Mouse (Mus musculus) hematopoietic stem cell, adult 5-6 weeks (primary cell): ENCODE results near the gene Prcc. TPM values are rescaled to one million over a fixed set of nuclear protein-coding genes. Genes with fewer than 3 reads are reported as not detected.
"Not testable (repeated sequence)": the region's sequence is repeated elsewhere in the genome, so short reads cannot be mapped to it uniquely, and the experiment has no call there.

Experiments
- ATAC-seq, 2 experiments: fragments of 125-278 bp in 1 of 2; replicated peaks in 1 of 2; 2 replicates each; pipeline ENCODE4 v1.8.0; 2016 to 2017; ENCODE audit warnings: inconsistent platforms in 2 of 2, mild to moderate bottlenecking in 2 of 2, moderate number of reproducible peaks in 2 of 2, low read depth in 1 of 2, moderate TSS enrichment in 1 of 2; ENCODE audit not compliant: low FRiP score in 2 of 2, poor library complexity in 2 of 2, severe bottlenecking in 2 of 2, insufficient read depth in 1 of 2, low TSS enrichment in 1 of 2
- total RNA-seq: library from RNA; stranded (forward); fragments of 172-1452, 232-1000 nt; gene quantifications from 2 replicates; pipeline ENCODE4 v1.2.3, GENCODE M21; 2017

The Prcc gene
- total RNA-seq, 1 experiment from 2014 or later, result 35.7 TPM

DNA sequence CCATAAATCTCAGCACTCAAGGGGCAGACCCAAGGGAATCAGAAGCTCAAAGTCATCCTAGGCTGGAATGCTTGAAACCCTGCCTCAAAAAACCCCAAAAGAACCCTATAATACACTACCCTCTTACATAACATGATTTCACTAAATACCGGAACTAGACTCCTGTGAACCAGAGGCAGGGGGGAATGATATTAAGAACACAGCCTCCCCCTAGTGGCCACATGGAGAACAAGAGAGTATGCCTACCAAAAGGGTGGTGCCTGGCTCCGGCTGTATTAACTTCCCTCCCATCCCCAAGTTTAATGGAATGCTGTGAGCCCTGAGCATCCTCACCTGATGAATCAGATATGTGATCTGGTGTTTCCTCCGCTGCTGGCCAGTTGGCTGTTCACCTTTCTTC lies 25.6 kb downstream of the Prcc start:
- ATAC-seq, result peak; percentile 87 to 93; a peak in 3 of 4 replicates

DNA sequence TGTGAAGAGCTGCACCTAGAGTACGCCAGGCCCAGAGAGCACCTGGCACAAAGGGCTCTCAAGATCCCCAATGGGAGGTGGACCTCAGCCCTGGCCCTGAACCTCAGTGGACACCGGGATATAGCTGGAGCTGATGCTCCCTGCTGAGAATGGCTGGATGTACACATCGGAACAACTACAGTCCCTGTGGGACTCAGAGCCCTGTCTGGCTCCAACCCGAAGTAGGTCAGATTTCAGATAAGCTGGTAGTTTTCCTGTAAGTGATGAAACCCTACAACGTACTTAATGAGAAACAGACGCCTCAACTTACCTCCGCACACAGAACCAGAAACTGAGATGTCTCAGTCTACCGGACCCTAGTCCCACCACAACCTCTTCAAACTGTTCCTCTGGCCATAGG lies 27.7 kb downstream of the Prcc start:
- no peak for ATAC-seq

GRCm38 (mm10) chr3:87855936-87856335 lies 29.5 kb downstream of the Prcc start:
- no peak for ATAC-seq

DNA sequence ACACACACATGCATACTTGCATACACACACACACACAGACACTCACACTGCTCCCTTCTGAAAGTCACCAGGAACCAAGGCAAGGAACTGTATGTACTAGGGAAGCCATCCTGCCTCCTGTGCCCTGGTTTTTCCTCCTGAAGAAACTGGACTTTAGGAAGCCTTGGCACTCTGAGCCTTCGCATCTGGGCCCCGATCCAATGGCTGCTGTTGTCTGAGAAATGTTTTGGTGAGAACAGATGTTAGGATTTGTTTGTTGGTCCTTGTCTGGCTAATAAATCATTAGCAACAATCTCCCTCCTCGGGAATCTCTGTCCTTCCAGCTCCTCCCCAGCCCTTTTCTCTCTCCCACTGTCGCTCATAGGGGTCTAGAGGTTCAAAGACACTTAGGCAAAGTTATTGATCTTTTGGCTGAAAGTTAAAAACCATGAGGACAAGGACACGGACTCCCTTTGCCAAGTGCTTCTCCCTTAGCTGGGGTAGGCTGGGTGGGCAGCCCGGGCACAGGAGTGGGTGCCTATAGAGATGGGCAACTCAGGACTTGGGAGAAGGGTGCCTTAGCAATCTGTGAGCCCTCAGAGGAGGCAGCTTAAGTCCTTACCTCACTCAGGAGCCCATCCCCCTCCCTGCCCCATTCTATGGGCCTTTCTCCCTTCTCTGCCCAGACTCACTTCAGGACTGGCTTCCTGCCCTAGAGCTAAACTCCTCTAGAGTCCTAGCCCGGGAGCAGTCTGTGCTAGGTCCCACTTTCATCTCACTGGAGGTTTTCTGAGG lies 30.4 kb downstream of the Prcc start:
- ATAC-seq, result no peak

DNA sequence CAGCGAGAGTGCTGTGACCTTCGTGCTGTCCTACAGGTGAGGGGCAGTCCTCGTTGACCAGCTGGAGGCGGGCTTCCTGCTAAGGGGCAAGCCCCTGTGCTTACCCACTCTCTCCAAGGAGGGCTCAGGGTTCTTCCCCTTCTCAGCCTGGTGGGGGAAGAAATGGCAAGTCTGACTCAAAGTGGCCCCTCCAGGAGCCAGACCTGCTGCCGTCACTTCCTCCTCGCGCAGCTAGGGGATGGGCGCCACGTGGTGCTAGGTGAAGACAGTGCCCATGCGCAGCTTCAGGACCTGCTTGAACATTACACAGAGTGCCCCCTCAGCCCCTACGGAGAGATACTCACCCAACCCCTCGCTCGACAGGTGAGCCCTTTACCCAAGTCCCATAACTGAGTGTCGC lies 36.3 kb downstream of the Prcc start:
- 0 out of 4 replicates have a peak, but pooled peaks of 1 of the 2 experiments have one; percentile 20 for ATAC-seq

DNA sequence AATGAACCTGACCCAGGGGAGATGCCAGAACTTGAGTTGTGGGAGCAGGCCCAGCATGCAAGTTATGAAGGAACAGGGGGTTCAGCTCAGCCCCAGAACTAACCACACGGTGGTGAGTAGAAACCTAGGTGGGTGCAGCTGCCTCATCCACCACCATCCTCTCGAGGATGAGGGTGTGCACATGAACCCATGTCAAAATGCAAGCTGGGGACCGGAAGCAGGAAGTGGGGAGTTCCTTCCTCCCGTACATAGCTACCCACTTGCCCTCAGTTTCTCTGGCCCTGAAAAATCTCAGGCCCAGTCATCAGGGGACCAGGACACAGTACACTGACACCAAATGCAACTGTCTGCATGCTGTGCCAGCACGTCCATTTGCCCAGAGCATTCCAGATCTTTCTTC lies 37.7 kb downstream of the Prcc start:
- no peak; a peak in 1 of 4 replicates for ATAC-seq

GRCm38 (mm10) chr3:87846650-87847110 lies 38.7 kb downstream of the Prcc start, which contains the start of gene Sh2d2a:
Gene Sh2d2a (plus strand): TSS chr3:87846755.
- no peak for ATAC-seq

GRCm38 (mm10) chr3:87846186-87846585 lies 39.2 kb downstream of the Prcc start:
- no peak for ATAC-seq

DNA sequence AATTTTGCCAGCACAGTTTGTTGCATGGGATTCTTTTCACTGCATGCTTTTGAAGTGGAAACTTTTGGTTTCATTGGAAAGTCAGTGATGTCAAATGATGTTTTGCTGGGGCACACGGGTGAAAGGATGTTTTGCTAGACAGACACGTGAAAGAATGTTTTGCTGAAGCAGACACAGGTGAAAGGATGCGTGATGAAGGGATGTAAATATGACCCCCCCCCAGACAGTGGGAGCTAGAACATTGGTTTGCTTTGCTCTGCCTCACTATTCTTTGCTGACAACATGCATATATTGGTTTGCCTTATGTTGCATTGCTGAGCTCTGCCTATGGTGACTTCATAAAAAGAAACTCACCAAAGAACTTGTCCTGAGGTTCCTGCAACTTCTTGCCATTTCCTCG lies 40.4 kb downstream of the Prcc start:
- ATAC-seq, result no peak

DNA sequence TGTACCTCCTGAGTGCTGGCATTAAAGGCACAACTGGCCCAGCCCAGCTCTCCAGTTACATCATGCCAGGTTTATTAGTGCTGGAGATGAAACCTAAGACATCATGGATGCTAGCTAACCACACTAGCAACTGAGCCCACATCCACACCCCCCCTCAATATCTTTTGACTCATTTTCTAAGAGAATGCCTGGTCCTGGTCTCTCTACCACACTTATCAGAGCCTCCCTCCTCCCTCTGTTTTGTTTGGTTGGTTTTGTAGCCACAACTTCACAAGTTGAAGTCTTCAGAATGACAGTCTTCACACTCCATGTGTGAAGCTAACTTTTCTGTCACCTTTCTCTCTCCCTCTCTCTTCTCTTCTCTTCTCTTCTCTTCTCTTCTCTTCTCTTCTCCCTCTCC lies 44.5 kb downstream of the Prcc start:
- ATAC-seq, result no peak

- ATAC-seq, result peak; percentile 67 to 86
Measured at GRCm38 (mm10) chr3:87838622-87839021, 46.8 kb downstream of the Prcc start.

DNA sequence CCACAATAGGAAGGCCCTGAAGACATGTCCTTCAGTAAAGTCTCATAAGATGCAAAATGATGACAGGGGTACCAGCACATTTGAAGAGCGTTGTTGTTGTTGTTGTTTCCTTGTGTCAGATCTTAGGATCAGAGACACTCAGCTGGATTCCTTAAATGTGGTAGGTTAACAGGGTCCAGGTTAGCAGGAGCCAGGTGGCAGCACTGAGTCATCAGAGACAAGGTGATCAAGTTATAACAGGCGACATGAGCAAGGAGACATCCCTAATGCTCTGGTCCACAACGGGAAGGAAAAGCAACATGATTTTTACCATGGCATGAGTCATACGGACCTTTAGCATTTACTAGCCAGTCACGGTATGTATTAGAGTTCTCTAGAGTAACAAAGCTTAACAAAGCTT lies 51.9 kb downstream of the Prcc start:
- ATAC-seq, result no peak

- no peak for ATAC-seq
Measured at GRCm38 (mm10) chr3:87832109-87832859, 53.1 kb downstream of the Prcc start.

DNA sequence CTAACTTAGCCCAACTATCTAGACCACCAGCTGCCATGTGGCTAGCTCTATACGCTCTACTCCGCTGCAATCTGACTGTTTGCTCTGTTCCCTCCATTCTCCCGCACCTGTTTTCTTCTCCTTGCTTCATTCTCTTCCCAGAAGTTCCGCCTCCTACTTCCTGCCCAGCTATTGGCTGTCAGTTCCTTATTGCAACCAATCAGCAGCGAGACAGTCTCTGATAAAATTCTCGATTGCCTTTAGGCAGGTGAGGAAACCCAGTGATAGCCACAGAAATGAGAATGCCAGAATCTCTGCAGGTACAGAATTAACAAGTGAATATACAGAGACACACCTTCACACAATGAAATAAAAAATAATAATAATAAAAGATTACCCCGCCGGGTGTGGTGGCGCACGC lies 56.4 kb downstream of the Prcc start:
- ATAC-seq, result no peak

GRCm38 (mm10) chr3:87828435-87828834 lies 57.0 kb downstream of the Prcc start:
- ATAC-seq, result peak; percentile 56 to 62; a peak in 3 of 4 replicates

DNA sequence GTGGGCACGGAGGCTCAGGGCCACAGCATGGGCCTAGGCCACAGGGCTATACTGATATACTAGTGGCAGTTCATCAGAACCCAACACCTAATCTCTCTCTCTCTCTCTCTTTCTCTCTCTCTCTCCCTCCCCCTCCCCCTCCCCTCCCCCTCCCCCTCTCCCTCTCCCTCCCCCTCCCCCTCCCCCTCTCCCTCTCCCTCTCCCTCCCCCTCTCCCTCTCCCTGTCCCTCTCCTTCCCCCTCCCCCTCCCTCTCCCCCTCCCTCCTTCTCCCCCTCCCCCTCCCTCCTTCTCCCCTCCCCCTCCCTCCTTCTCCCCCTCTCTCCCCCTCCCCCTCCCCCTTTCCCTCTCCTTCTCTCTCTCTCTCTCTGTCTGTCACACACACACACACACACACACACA lies 61.2 kb downstream of the Prcc start, which contains the start of gene Pear1:
TSS of gene Pear1 (minus strand) at position 101 of the 400 bp plus-strand sequence.
- ATAC-seq, result not testable (repeated sequence)

GRCm38 (mm10) chr3:87818226-87818625 lies 67.2 kb downstream of the Prcc start:
- no peak for ATAC-seq

DNA sequence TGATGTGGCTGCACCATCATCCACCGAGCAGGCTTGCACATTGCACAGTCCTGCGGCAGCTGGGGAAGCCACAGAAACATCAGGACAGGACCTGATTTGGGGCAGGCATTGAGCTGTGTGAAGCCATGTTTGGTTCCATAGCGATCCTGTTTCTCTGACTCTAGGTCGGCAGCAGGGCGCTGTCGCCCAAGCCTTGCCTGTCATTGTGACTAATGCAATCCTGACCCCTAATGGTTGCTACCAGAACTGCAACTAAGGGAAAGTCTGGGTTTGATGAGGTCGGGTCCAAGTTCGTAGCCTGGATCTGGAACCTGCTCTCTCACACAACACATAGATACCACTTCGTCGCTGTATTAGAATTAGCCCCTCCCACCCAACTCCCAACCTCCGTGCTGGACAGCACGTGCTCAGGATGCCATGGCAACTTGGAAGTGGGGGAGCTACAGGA lies 68.7 kb downstream of the Prcc start:
- peak; percentile 68 to 79 for ATAC-seq
